Mouse (Mus musculus) lung, adult 18-20 months (tissue): ENCODE data around the gene Tex13c3.
"Not testable (repeated sequence)": the region's sequence is repeated elsewhere in the genome, so short reads cannot be mapped to it uniquely, and the experiment has no call there.

ENCODE experiments used
- DNase-seq, 2 experiments: peaks; one replicate each; pipeline ENCODE4 v3.0.0; 2022; ENCODE audit warnings: mixed read lengths in 2 of 2

Tex13c3 gene

GRCm38 (mm10) chrX:19481219-19481618 lies at the start of gene Tex13c3:
TSS of gene Tex13c3 (minus strand) at chrX:19481319.
- DNase-seq, result not testable (repeated sequence)

DNA sequence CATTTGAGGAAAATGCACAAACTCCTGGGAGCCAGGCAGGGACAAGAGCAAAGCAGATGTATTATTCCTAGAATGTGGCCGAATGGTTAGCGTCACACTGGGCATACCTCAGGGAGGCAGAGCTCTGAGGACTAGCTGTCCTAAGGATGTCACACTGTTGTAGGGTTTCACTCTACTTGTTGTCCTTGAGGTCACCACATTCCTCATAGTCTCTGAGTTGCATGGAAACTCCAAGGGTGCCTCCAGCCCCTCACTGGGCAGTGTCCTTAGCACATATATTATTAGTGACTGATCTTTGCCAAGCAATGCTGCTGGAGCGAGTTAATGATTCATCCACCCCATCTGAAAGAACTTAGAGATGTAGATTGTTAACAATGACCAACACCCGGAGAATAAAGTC lies 8.6 kb upstream of the Tex13c3 start:
- DNase-seq, result no peak
